Mouse (Mus musculus) lung, embryonic 16.5 days (tissue): ENCODE measurements around the gene Ranbp1. TPM values are rescaled to one million over a fixed set of nuclear protein-coding genes. Genes with fewer than 3 reads are reported as not detected.
"Not testable (repeated sequence)": the region's sequence is repeated elsewhere in the genome, so short reads cannot be mapped to it uniquely, and the experiment has no call there.

Experiments used
- ATAC-seq: fragments of 200-750 bp; cut with Nextera tagmentation; 2 replicates; pipeline ENCODE4 v1.8.0; 2017; ENCODE audit warnings: low read depth, mild to moderate bottlenecking, moderate library complexity
- H3K27ac ChIP-seq: fragments of 300-500 bp; sonication (generic); 2 replicates; pipeline ENCODE4 v1.5.1; 2014; ENCODE audit warnings: mild to moderate bottlenecking, control low read depth, low read length
- H3K27me3 ChIP-seq: fragments of 300-500 bp; sonication (generic); 2 replicates; pipeline ENCODE4 v1.6.1; 2014; ENCODE audit warnings: low read depth, low read length, mixed read lengths; ENCODE audit not compliant: control insufficient read depth, insufficient read depth
- H3K36me3 ChIP-seq: fragments of 300-500 bp; sonication (generic); 2 replicates; pipeline ENCODE4 v1.6.1; 2014; ENCODE audit warnings: low read length; ENCODE audit not compliant: control insufficient read depth, insufficient read depth
- H3K4me1 ChIP-seq: fragments of 300-500 bp; sonication (generic); replicated peaks from 2 replicates; pipeline ENCODE4 v1.6.1; 2014; ENCODE audit warnings: low read length, mixed read lengths; ENCODE audit not compliant: control insufficient read depth, insufficient read depth
- H3K4me2 ChIP-seq: fragments of 300-500 bp; sonication (generic); 2 replicates; pipeline ENCODE4 v1.6.1; 2014; ENCODE audit warnings: low read depth, low read length, control low read depth
- H3K4me3 ChIP-seq: fragments of 300-500 bp; sonication (generic); 2 replicates; pipeline ENCODE4 v1.5.1; 2014; ENCODE audit warnings: mild to moderate bottlenecking, low read length, control low read depth
- H3K9ac ChIP-seq: fragments of 300-500 bp; sonication (generic); 2 replicates; pipeline ENCODE4 v1.6.1; 2014; ENCODE audit warnings: low read length, control low read depth
- H3K9me3 ChIP-seq: fragments of 300-500 bp; sonication (generic); 2 replicates; pipeline ENCODE4 v1.6.1; 2016; ENCODE audit warnings: low read length; ENCODE audit not compliant: control insufficient read depth
- WGBS: fragments of 180-500 bp; shearing (Covaris S2); extraction: QIAGEN DNeasy Blood & Tissue Kit; methylation state at CpG from one replicate; pipeline ENCODE4 v1.1.7; 2014; 5-methylcytosine and 5-hydroxymethylcytosine counted together
- microRNA counts: library from miRNA; unstranded; fragments of <30 nt; microRNA quantifications from one replicate; lab custom pipeline; 2016
- microRNA-seq: library from miRNA; unstranded; fragments of <30 nt; microRNA quantifications from one replicate; pipeline ENCODE4, GENCODE M21; 2016
- polyA plus RNA-seq: library from polyadenylated mRNA; unstranded; fragments of >200 nt; fragmentation: Nextera tagmentation; extraction: Ambion mirVana; gene quantifications from 2 replicates; pipeline ENCODE4 v1.2.1, GENCODE M21; 2015

The Ranbp1 gene
- polyA plus RNA-seq, 1 experiment from 2014 or later: 514 TPM

DNA sequence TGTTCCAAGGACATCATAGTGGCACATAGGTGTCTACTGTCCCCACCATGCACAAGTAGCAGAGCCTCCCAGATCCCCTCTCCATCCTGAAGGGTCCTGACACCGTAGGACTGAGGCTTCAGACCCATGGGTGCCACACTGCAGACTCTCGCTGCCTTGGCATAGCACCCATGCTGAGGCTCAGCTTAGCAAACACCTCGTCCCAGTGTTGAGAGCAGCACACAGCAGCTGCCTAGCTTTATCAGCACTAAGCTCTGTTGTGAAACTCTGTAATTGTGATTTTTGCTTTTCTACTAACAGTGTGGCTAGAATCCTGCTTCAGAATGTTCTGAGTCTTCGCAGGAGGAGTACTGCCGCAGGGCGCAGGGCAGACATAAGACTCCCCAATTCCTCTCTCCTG lies 50.7 kb downstream of the Ranbp1 start:
- ATAC-seq: no peak

DNA sequence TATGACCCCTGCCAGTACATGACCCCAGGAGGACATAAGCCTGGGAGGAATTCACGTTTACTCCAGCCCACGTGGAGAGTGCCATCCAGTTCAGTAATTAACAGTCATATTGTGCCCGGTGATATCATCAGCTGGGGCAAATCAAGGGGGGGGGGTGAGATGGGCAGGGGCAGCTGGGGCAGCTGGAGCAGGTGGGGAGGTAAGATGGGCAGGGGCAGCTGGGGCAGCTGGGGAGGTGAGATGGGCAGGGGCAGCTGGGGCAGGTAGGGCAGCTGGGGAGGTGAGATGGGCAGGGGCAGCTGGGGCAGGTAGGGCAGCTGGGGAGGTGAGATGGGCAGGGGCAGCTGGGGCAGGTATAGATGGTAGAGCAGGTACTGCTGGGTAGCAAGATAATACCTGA lies 53.0 kb downstream of the Ranbp1 start:
- not testable (repeated sequence) for ATAC-seq

More for the DNA sequence above, 50.7 kb downstream of the Ranbp1 start:
- Histone ChIP-seq H3K27ac (no peak overlapping the region), H3K4me3 (no peak overlapping the region), H3K27me3 (no peaks in the 10 kb centered on the region), H3K9ac (no peak overlapping the region), H3K4me1 (peaks cover 5% of the 10 kb centered on the region; the same call in 1 of the 2 replicates), H3K36me3 (no peaks in the 10 kb centered on the region), H3K9me3 (no peaks in the 10 kb centered on the region), H3K4me2 (no peak overlapping the region)
- WGBS: 62% methylated on average over 6 of the region's 6 CpGs

DNA sequence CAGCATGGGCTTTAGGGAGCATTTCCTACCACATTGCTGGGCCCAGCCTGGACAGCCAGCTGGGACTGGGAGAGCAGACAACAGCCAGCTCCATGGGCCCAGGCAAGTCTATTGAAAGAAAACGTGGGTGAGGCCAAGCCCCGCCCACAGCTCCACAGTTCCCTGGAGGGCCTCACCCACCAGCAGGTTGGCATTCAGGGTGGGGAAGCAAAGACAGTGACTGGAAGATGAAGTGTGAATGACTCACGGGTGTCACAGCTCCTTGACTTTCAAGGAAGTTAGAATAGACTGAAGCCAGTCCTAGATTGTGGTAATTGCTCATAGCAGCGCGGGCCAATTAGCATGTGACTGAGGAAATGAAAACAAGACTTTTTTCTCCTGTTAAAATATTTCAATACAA lies 53.5 kb downstream of the Ranbp1 start:
- Histone ChIP-seq H3K36me3 (no peaks in the 10 kb centered on the region), H3K9ac (no peak overlapping the region), H3K4me2 (no peak overlapping the region), H3K27ac (no peak overlapping the region), H3K4me3 (no peak overlapping the region), H3K4me1 (peaks cover 5% of the 10 kb centered on the region; the same call in 1 of the 2 replicates), H3K9me3 (no peaks in the 10 kb centered on the region), H3K27me3 (no peaks in the 10 kb centered on the region)
- ATAC-seq: no peak
- 53% methylated on average over 5 of the region's 5 CpGs for WGBS

More for the DNA sequence above, 53.0 kb downstream of the Ranbp1 start:
- not testable (repeated sequence) for H3K27ac ChIP-seq, H3K4me2 ChIP-seq, H3K27me3 ChIP-seq, H3K4me3 ChIP-seq, H3K4me1 ChIP-seq, H3K9me3 ChIP-seq, H3K36me3 ChIP-seq, H3K9ac ChIP-seq
- 55% methylated on average over 3 of the region's 3 CpGs for WGBS

DNA sequence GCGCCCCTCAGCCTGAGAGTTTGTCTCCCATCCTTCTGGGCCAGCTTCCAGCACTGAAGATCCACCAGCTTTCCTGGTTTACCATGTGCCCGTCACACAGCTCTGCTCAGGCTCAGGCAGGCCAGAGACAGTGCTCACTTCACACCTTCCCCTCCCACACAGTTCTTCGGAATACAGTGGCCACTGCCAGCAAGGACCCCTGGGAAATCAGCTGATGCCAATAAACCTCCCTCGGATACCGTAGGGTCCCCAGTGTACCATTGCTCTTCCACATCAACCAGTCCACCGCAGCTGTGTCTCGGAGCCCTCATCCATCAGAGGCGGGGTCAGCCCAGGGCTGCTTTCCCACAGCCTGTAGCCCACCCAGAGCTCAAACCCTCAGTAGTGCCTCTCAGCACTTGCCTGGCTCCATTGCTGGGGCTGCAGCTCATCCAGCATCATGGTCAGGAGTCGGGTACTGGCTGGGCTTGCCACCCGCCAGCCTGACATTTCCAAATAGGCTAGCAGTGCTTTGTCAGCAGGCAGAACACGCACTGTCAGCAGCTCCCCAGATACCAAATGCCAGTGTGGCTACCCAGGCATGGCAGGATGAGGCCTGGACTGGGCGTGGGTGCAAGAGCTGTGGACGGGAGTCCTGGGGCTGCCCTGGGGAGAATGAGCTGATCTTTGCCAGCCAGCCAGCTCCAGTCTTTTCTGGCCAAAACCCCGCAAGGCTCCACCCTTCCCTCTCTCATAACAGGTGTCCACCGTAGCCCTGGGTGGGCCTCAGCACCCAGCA lies 54.1 kb downstream of the Ranbp1 start:
- no peaks in the 10 kb centered on the region for H3K36me3 ChIP-seq
- H3K27me3 ChIP-seq: no peaks in the 10 kb centered on the region
- H3K27ac ChIP-seq: no peak overlapping the region
- ATAC-seq: peak; percentile 28; the same call in 1 of the 2 replicates
- peaks cover 5% of the 10 kb centered on the region; the same call in 1 of the 2 replicates for H3K4me1 ChIP-seq
- no peak overlapping the region; the same call in 1 of the 2 replicates for H3K9ac ChIP-seq
- 52% methylated on average over 15 of the region's 15 CpGs for WGBS
- no peaks in the 10 kb centered on the region for H3K9me3 ChIP-seq
- no peak overlapping the region for H3K4me2 ChIP-seq
- H3K4me3 ChIP-seq: no peak overlapping the region

DNA sequence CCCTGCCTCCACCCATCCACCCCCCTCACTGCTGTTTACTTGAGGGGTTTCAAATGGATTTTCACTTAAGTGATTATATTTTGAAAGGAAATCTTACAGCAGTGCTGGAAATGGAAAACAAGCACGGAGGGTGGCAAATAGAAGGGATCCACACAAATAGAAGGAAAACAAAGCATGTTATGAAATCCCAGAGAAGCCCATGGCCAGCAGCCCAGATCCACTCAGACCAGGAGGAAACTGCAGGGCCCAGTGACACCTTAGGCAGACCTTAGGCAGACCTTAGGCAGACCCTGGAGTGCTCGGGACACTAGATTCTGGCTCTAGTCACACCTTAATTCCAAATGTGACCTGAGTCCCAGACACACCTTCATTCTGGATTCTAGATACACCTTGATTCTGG lies 57.5 kb downstream of the Ranbp1 start:
- Histone ChIP-seq H3K9me3 (no peaks in the 10 kb centered on the region), H3K4me2 (no peak overlapping the region), H3K9ac (no peak overlapping the region), H3K4me1 (peaks cover 5% of the 10 kb centered on the region; the same call in 1 of the 2 replicates), H3K4me3 (no peak overlapping the region), H3K27me3 (no peaks in the 10 kb centered on the region), H3K36me3 (no peaks in the 10 kb centered on the region), H3K27ac (no peak overlapping the region)
- 64% methylated on average over 2 of the region's 2 CpGs for WGBS
- no peak for ATAC-seq

MicroRNAs encoded within 50 kb of the gene (microRNA counts, 519-probe panel; counts per million panel counts)
- microRNA mmu-miR-1306 (lab: Ali Mortazavi, UCI): 1,709 counts per million, percentile 25 among the panel's probes with 10 or more counts

Small RNA genes lying within 50 kb of the gene (microRNA-seq; reads per million reads assigned to microRNA genes)
- gene Gm24572 (not detected), gene Mir1306 (202 reads per million, percentile 57 among the genes with 10 or more reads in this experiment)

Other genes starting within 250 kb of the Ranbp1 start
- gene Dgcr6, start 195.9 kb downstream of the Ranbp1 start, polyA plus RNA-seq: 78.5 and 79.2 TPM in 2 replicates
- 12.5 and 13.4 TPM in 2 replicates for gene Prodh, start 158.5 kb downstream of the Ranbp1 start, polyA plus RNA-seq
- gene Rtn4r, start 121.1 kb downstream of the Ranbp1 start, polyA plus RNA-seq: 0.35 TPM in 2 replicates
- gene Ccdc188, start 30.9 kb downstream of the Ranbp1 start, polyA plus RNA-seq: not detected in 2 replicates
- 9.1 and 9.3 TPM in 2 replicates for gene Zdhhc8, start 13.6 kb downstream of the Ranbp1 start, polyA plus RNA-seq
- 95.2 and 106 TPM in 2 replicates for gene Trmt2a, start 53 bp downstream of the Ranbp1 start, polyA plus RNA-seq
- 1.8 and 2.8 TPM in 2 replicates for gene Gm49776, start 9.6 kb upstream of the Ranbp1 start, polyA plus RNA-seq
- 26.6 and 28.8 TPM in 2 replicates for gene Dgcr8, start 40.5 kb upstream of the Ranbp1 start, polyA plus RNA-seq
- gene Tango2, start 99.4 kb upstream of the Ranbp1 start, polyA plus RNA-seq: 27.0 and 28.7 TPM in 2 replicates
- 34.0 and 36.7 TPM in 2 replicates for gene Arvcf, start 99.5 kb upstream of the Ranbp1 start, polyA plus RNA-seq
- gene Txnrd2, start 177.7 kb upstream of the Ranbp1 start, polyA plus RNA-seq: 22.0 and 22.1 TPM in 2 replicates
- gene Comt, start 178.1 kb upstream of the Ranbp1 start, polyA plus RNA-seq: 124 and 125 TPM in 2 replicates
- gene Gnb1l, start 250.0 kb upstream of the Ranbp1 start, polyA plus RNA-seq: 14.1 and 14.3 TPM in 2 replicates